Mouse (Mus musculus): ENCODE results near the gene Wdfy1.

The Wdfy1 gene

DNA sequence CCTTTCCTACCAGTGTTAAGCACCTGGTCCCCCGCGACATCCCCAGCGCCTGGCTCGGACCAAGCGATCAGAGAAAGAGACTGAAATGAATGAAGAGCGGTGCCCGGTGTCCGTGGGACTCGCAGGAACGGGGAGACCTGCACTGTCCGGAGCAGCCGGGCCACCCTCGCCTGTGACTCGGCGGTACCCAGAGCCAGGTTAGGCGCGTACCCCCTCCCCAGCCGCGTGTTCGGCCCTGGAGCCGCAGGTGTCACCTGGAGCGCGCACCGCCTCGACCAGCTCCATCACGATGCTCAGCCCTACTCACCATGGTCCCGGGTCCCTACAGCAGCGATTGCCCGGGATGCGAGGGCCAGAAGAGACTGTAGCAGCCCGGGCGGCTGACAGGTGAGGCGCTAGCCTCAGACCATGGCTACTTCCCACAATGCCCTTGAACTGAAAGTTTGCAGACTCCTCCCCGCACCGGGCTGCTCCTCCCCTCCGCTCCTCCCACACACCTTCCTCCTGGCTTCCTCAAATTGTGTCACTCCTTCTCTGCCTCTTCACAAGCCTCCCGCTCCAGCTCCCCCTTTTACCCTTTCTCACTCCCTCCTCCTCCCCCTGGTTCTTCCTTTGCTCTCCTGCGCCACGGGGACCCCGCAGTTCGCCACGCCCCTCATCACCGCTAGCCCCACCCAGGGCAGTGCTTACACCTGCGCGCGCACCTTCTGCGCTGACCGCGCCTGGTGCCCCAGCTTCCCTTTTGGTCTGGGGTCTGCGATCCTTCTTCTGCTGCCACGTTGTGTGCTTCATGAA lies 104.2 kb downstream of the Wdfy1 start, which contains the start of gene Ap1s3:
Gene Ap1s3, minus strand, starts transcription at position 430 of the 795 bp plus-strand sequence.
- in situ Hi-C loops (cut with MboI; ENCODE audit: unreplicated experiment in 2 of 2) = no loop called here

DNA sequence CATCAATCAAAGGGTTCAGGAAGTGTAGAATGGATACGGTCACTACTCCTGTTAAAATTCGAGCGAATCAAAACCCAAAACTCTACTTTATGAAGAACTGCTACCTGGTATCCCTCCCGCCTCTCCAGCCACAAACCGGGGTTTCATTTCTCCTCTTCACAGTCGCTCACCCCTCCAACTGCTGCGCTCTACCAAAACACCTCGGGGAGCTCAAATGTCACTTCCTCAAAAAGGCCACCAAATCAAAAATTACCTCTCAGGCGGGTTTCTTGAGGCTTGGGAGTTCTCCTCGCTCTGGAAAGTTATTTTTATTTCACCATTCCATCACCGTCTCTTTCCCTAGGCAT lies 104.8 kb downstream of the Wdfy1 start:
- in situ Hi-C loops (cut with MboI; ENCODE audit: unreplicated experiment in 2 of 2) = no loop called here

DNA sequence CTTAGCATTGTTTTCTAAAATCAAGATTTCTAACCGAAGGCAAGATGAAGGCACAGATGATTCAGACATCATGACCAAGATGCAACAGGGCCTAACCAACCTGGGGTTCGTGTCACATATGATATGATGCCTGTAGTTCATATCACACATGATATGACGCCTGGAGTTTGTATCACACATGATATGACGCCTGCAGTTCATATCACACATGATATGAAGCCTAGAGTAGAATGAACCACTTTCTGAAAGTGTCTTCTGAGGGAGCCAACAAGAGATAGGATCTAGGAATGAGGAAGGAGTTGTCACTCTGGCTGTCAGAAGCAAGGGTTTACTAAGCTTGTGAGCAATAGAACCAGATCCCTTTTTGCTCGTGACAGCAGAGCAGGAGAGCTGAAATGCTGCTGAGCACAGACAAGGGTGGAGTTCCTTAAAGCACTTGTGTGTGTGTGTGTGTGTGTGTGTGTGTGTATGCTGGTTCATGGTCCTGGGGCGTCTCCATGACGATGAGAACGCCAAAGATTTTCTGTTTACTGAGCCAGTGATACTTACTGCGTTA lies 106.4 kb downstream of the Wdfy1 start:
- in situ Hi-C loops (cut with MboI; ENCODE audit: unreplicated experiment in 2 of 2) = no loop called here

DNA sequence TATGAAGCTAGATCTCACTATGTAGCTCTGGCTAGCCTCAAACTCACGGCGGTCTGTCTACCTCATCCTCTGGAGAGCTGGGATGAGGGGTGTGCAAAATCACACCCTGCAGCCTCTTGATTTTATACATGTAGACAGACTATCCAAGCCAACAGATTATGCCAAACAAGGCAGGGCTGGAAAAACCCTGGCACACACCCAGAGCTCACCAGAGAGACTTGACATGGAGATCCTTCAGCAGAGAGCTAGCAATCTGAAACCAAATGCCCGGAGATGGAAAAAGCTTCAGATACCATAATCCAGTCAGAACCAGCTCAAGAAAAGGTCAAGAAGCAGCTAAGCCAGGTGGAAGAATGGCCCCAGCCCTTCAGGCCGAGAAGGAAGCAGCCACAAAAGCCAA lies 111.0 kb downstream of the Wdfy1 start:
- in situ Hi-C loops (cut with MboI; ENCODE audit: unreplicated experiment in 2 of 2) = no loop called here

DNA sequence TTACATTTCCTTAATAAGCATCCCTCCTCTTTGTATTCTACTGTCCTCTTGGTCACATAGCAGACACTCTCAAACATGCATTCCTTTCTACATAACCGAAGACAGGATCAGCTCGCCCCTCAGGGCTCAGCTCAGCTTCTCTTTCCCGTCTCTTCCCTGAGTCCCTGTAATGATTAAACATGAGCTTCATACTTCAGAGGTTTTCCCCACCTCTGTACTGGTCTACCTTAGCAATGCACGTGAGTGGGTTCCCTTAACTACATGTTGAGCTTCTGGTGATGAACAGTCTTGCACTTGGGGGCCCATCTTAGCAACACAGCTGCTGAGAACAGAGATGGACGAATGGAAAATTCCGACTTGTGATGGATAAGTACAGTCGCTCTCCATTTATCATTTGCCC lies 116.3 kb downstream of the Wdfy1 start:
- in situ Hi-C loops (cut with MboI; ENCODE audit: unreplicated experiment in 2 of 2) = no loop called here

DNA sequence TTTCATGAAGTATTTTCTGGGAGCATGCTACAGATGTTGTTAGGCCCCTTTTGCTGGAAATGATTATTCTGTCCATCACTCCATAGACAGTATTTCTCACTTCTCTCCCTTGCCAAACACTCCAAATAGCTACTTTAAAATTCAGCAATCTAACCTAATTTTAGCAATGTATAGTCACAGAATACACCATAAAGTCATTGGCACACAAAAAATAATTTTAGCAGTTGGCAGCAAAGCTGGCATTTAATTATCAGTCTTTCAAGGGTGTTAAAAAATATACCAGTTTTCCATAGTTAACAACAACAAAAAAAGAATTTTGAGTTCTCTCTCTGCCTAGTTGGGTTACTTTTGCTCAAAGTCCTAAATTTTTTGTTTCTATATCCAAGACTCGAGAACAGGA lies 118.5 kb downstream of the Wdfy1 start:
- in situ Hi-C loops (cut with MboI; ENCODE audit: unreplicated experiment in 2 of 2) = no loop called here

DNA sequence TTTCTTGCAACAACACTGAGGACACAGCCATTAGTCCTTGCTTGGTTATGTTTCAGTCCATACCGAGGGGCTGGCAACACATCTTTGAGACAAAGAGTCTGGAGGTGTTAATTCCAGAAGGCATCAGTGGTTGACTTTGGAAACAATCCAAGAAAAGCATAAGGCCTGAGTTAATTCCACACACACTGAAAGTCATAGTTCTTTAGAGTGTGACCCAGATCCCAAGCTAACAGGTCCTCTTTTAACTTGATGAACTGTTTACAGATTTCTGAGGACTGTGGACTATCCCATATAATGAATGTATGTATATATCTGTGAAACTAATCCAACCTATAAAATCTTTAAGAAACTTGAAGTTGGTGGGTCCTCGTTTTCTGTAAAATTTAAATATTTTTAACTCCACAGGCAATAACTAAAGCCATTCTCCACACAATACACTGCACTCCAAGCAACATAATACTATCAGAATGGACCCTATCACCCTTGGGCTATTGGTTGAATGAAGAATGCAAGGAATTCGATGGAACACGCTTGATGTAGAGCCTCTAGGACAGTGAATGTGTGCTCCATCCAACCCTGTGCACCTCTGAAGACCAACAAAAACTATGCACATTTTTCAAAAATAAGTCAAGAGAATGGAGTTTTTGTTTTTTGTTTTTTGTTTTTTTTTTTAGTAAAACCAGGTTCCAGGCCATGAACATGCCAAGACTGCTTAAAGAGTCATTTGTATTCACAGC lies 120.0 kb downstream of the Wdfy1 start:
- in situ Hi-C loops (cut with MboI; ENCODE audit: unreplicated experiment in 2 of 2) = no loop called here

DNA sequence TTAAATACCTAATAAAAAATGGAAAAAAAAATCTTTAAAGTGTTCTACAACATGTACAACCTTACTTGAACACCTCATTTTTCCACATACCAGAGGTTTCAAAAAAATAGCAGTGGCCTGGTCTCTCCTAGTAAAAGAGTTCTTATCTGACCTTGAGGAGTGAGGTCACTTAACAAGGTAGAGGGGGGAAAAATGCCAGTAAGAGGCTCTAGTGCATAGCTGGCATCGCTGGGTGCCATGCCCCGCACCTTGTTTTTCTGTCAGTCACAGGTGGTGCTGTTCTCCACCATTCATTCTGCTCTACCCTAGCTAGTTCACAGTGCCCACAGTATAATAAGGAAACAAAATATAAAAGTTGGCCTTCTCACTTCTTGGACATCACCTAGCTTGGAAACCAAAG lies 121.0 kb downstream of the Wdfy1 start:
- in situ Hi-C loops (cut with MboI; ENCODE audit: unreplicated experiment in 2 of 2) = no loop called here
